Mouse (Mus musculus) brain, embryonic 14.5 days (tissue): Measurements from ENCODE around the gene Bub1b. TPM values are rescaled to one million over a fixed set of nuclear protein-coding genes. Genes with fewer than 3 reads are reported as not detected.
A peak's percentile ranks its signal among the peaks of the same experiment; 100 is the strongest.

Source experiments
- DNase-seq: peaks from one replicate; pipeline ENCODE4 v3.0.0-alpha.2; 2011; ENCODE audit warnings: low read depth
- CTCF ChIP-seq: fragments of 200-500 bp; IDR thresholded peaks from 2 replicates; pipeline ENCODE4 v1.5.1; 2012; ENCODE audit warnings: inconsistent platforms, mild to moderate bottlenecking, moderate library complexity, borderline replicate concordance; ENCODE audit not compliant: insufficient read depth, insufficient read length; ENCODE audit errors: extremely low read depth
- POLR2A ChIP-seq: fragments of 200-500 bp; IDR thresholded peaks from 2 replicates; pipeline ENCODE4 v1.6.1; 2012; ENCODE audit warnings: mild to moderate bottlenecking, inconsistent platforms, borderline replicate concordance; ENCODE audit not compliant: poor library complexity, insufficient read depth, insufficient read length, severe bottlenecking; ENCODE audit errors: extremely low read depth
- polyA plus RNA-seq: library from polyadenylated mRNA; depleted of rRNA; stranded (reverse); fragments of >200 nt; gene quantifications from 2 replicates; pipeline ENCODE4 v1.2.3, GENCODE M21; 2012; rRNA removed

The Bub1b gene
- 18.9 and 30.6 TPM in 2 replicates for polyA plus RNA-seq

DNA sequence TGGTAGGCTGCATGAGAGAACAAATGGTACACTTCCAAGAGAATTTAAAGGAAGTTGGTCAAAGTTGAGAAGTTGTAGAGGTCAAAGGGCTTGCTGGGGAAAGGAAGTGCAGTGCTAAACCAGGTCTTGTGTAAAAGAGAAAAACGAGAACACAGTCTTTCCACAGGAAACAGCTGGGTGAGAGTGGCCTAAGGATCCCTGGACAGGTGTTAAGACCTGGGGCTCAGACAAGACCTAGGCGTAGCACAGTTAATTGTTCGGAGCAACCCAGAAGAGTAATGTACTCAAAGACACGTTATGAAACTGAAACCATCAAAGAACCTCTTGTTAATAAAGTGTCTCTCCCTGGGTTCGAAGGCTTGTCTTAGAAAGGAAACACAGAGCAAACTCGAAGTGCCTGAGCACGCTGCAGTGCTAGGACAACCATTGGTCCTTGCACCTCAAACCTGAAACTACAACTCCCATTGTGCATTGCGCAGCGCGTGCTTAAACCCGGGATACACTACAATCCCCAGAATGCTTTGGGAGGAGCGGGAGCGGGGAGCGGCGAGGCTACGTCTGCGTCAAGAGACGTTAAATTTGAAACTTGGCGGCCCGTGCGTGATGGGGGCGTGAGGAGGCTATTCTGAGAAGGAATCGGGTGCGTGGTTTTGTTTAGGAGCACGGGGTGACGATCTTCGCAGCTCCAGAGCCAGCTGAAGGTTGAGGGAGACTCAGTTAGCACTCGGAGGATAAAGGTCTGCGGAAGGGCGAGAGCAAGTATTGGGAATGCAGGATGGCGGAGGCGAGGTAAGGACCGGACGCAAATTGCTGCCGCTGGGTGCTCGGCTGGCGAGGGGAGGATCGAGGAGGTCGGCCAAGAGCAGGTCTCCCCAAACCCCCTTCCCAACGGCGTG is at the start of gene Bub1b:
Gene Bub1b, plus strand, starts transcription at position 539 of the 896 bp plus-strand sequence.
- TF ChIP-seq POLR2A = no peak
- no peak for TF ChIP-seq CTCF
- DNase-seq = peak; percentile 98

DNA sequence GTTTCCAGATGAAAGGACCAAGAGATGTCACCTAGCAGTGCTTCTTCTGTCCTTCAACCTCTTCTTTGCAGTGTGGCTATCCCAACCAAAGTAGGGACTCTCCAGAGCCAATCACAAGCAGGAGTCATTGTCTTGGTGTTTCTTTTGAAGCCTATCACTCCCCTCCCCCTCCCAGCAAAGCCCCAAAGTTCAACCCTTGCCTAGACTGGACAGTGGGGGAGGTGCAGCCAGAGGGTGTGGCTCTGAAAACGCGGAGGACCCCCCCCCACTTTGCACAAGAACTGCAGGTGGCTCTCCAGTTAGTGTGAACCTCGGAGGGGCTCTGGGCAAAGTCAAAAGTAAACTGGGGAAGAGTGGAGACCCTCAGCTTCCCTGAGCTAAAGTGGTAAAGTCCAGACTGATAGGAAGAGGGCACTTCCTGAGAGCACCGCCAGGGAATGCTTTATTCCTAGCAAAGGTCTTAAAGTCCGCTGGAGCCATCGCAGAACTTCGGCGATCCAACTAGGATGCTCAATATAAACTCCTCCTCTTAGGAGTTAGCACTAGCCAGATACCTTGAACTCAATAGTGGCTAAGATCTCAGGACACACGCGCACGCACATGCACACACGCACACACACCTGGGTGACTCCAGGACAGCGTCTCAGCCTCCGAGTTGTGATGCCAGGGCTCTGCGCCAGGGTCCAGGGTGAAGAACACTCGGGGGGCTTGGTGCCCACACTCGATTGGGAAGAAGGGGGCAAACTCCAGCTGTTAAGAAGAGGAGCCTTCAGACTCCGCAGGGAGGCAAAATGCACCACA is 49.4 kb upstream of the Bub1b start:
- TF ChIP-seq CTCF (peak; percentile 23; the same call in 1 of the 2 replicates), POLR2A (no peak)
- DNase-seq = no peak

DNA sequence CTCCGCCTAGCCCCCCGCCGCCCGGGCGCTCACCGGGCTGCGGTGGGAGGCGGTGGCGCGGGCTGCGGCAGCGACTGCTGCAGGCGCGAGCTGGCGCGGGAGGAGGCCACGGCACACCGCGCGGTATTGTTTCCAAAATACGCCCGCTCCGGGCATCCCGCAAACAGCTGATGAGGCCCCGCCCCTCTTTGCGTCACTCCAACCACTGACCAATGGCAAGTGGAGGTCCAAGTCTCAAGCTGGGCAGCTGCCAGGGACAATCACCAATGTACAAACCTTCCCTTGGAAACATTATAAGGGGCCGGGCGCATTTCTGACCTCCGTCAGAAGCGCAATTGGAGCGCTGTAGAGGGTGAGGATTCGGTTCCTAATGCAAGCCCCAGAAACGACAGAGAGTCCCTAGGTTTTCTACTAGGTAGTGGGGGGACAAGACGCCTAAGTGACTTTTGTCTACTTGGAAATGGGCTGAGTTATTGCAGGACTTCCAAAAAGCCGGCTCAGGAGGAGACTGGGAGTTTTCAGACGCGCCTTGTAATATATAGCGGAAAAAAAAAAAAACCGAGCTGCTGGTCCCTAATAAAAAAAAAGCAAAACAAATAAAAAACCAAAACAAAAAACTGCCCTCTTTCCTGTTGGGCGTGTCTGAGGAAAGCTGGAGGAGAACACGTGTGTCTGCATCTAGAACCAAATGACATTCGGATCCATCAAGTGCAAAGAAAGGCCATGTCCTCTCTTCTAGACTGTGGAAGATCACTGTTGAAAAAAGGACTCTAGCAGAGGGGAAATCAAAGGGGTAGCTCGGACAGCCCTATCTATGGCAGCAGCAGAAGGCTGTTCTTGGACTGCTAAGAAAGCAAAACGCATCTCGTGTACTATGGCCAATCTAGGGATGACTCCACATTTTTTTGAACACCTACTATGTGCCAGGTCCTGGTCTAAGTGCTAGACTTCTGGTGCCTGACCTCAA is 48.2 kb upstream of the Bub1b start, which contains the start of gene Bmf:
Gene Bmf, minus strand, starts transcription at position 181 of the 967 bp plus-strand sequence.
- peak; percentile 99 for DNase-seq
- TF ChIP-seq POLR2A (peak; percentile 52), CTCF (no peak)

DNA sequence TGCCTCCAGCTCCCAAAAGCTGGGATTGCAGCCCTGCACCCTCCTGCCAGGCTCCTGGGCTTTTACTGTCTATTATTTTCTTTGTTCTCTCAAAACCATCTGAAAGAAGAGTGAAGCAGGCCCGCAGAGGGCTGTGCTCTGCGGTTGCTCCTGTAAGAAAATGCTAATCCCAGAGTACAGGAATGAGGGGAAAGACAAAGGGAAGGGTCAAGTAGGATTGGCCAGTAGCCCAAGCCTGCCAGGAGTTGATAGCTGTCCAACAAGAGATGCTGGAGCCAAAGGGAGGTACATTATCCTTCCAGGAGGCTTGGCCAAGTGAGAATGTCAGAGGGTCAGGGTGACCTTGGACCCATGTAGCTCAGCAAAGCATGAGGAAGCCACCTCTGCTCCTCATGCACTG is 46.4 kb upstream of the Bub1b start:
- no peak for DNase-seq
- TF ChIP-seq CTCF = no peak
- TF ChIP-seq POLR2A = no peak

DNA sequence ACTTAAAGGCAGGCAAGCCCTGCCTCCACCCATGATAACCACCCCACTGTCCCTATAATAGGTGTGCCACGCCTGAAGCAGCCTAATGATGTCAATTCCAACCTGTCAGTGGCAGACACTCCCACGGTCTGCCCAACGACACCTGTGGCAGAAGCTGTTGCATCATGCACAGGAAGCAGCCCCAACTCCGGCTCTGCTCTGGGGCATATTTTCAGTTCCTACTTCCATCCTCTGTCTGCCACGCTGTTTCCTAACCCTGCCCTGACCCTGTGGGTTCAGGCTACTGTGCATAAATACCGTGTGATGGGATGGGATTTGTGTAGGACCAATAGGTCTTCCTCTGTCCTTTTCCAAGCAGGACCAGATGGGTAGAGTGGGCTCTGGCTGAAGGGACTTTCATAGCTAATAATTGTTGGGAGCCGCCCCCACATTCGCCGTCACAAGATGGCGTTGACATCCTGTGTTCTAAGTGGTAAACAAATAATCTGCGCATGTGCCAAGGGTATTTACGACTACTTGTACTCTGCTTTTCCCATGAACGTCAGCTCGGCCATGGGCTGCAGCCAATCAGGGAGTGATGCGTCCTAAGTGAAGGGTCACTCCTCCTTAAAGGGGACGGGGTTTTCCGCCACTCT is 43.5 kb upstream of the Bub1b start:
- DNase-seq = peak; percentile 59

DNA sequence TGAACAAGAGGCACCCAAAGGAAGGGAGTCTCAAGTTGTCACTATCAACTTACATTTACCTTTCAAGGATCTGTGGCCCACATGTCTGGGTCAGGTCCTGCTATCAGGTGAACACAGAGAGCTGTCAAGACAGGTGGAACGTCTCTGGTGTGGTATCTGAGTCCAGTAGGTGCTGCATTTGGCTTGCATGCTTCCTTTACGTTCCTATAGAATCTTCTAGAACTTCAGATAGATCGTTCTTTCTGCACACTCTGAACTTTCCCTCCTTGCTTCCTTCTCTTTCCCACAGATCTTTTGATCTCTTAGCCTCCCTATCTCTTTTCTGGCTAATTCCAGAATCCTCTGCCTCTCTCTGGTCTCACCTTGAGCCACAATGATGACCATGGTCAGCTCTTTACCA is 39.6 kb upstream of the Bub1b start:
- TF ChIP-seq POLR2A (no peak), CTCF (no peak)
- no peak for DNase-seq

DNA sequence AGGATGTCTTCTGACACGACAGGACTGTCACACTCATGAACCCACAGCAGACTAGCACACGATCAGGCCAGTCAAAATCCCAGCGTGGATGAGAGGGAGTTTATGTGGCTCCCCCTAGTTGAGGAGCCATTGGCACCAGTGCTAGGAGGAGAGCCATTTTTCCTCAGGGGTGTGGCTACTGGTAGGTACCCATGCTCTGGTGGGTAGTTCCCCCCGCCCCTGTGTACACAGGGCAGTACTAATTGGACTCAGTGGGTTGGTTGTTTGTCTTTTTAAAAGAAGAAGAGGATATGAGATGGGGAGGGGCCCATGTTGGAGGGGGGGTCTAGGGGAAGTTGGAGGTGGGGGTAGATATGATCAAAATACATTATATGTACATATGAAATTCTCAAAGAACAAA is 36.0 kb upstream of the Bub1b start:
- no peak for DNase-seq
- TF ChIP-seq POLR2A (no peak), CTCF (no peak)

DNA sequence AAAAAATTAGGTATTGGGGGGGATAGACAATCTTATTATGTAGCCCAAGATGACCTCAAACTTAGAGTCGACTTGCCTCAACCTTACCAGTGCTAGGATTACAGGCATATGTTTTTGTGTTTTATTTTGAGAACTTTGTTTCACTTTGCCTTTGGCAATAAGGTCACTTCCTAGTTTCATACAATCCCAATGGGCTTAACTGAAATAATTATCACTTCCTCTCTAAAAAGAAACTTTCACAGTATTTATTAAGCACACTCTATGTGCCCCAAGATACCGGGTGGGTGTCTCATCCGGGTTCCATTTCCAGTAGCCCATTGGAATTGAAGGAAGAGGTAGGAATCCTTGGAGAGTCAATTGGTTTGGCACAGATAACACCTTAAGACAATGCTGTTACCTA is 35.6 kb upstream of the Bub1b start:
- TF ChIP-seq CTCF = no peak
- TF ChIP-seq POLR2A = no peak
- no peak for DNase-seq

DNA sequence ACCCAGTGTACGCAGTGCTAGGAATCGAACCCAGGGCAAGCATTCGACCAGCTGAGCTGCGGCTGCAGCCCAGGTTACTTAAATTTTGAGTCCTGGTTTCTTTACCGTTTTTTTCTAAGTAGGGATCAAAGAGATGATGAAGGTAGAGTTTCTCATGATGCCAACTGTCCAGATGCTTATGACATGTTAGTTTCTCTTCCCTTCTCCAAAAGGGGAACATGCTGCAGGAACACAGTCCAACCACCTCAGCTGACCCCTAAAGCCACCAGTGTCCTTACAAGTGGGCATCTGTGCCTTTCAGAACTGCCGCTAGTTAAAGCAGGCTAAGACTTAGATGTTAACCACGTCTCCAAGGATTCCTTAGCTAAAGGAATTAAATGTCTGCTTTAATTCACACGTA is 30.8 kb upstream of the Bub1b start:
- no peak for DNase-seq
- no peak for TF ChIP-seq POLR2A
- no peak for TF ChIP-seq CTCF

DNA sequence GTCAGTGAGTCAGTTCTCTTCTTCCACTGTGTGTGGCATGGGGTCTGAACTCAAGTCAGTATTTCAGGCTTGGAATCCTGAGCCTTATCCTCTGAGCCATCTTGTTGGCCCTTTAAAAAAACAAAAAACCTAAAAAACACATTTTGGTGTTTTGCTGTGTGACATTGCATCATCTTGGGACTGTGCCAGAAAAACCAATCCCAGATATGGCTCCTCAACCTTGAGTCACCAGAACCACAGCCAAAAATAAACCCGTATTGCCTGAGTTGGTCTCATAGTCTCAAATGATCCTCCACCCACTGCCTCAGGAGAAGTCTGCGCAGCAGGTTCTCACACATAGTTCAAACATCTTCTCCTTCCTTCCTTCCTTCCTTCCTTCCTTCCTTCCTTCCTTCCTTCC is 27.1 kb upstream of the Bub1b start:
- no peak for TF ChIP-seq POLR2A
- DNase-seq = no peak
